Mouse (Mus musculus) midbrain, embryonic 11.5 days (tissue): ENCODE data around the gene Mbnl1. TPM values are rescaled to one million over a fixed set of nuclear protein-coding genes. Genes with fewer than 3 reads are reported as not detected.

Experiments used
- ATAC-seq: fragments of 200-750 bp; cut with Nextera tagmentation; 2 replicates; pipeline ENCODE4 v1.8.0; 2017; ENCODE audit warnings: moderate TSS enrichment, moderate library complexity; ENCODE audit not compliant: low FRiP score
- DNase-seq: peaks from one replicate; pipeline ENCODE4 v3.0.0; 2015; ENCODE audit warnings: low spot score; ENCODE audit errors: missing footprints
- H3K27ac ChIP-seq: fragments of 300-500 bp; sonication (generic); 2 replicates; pipeline ENCODE4 v1.5.1; 2014; ENCODE audit warnings: low read depth, low read length
- H3K27me3 ChIP-seq: fragments of 300-500 bp; sonication (generic); 2 replicates; pipeline ENCODE4 v1.6.1; 2014; ENCODE audit warnings: mild to moderate bottlenecking, low read length, moderate library complexity, mixed read lengths; ENCODE audit not compliant: control insufficient read depth, insufficient read depth
- H3K36me3 ChIP-seq: fragments of 300-500 bp; sonication (generic); 2 replicates; pipeline ENCODE4 v1.6.1; 2014; ENCODE audit warnings: mild to moderate bottlenecking, low read length, moderate library complexity, mixed read lengths; ENCODE audit not compliant: control insufficient read depth, insufficient read depth
- H3K4me1 ChIP-seq: fragments of 300-500 bp; sonication (generic); 2 replicates; pipeline ENCODE4 v1.6.1; 2014; ENCODE audit warnings: low read length; ENCODE audit not compliant: control insufficient read depth, insufficient read depth
- H3K4me2 ChIP-seq: fragments of 300-500 bp; sonication (generic); 2 replicates; pipeline ENCODE4 v1.6.1; 2014; ENCODE audit warnings: mild to moderate bottlenecking, moderate library complexity
- H3K4me3 ChIP-seq: fragments of 300-500 bp; sonication (generic); 2 replicates; pipeline ENCODE4 v1.5.1; 2014; ENCODE audit warnings: low read depth, low read length
- H3K9ac ChIP-seq: fragments of 300-500 bp; sonication (generic); 2 replicates; pipeline ENCODE4 v1.6.1; 2014; ENCODE audit warnings: low read length
- H3K9me3 ChIP-seq: fragments of 300-500 bp; sonication (generic); 2 replicates; pipeline ENCODE4 v1.6.1; 2016; ENCODE audit warnings: low read length; ENCODE audit not compliant: control insufficient read depth
- whole genome bisulfite sequencing: fragments of 180-500 bp; shearing (Covaris S2); extraction: QIAGEN DNeasy Blood & Tissue Kit; methylation state at CpG from one replicate; pipeline ENCODE4 v1.1.7; 2014; 5-methylcytosine and 5-hydroxymethylcytosine counted together
- polyA plus RNA-seq: library from polyadenylated mRNA; unstranded; fragments of >200 nt; fragmentation: Nextera tagmentation; extraction: Ambion mirVana; gene quantifications from 2 replicates; pipeline ENCODE4 v1.2.1, GENCODE M21; 2014

The Mbnl1 gene
- polyA plus RNA-seq, 1 experiment from 2014 or later: 36.2 TPM

DNA sequence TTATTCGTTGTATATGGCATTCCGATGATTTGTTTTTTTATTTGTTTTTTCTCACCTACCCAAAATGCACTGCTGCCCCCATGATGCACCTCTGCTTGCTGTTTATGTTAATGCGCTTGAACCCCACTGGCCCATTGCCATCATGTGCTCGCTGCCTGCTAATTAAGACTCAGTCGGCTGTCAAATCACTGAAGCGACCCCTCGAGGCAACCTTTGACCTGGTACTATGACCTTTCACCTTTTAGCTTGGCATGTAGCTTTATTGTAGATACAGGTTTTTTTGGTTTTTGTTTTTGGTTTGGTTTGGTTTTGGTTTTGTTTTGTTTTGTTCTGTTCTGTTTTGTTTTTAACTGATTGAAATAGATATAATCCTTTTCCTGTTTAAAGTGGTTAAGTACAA lies 141.9 kb downstream of the Mbnl1 start:
- no peak overlapping the region for H3K27ac ChIP-seq
- no peaks in the 10 kb centered on the region for H3K36me3 ChIP-seq
- H3K9me3 ChIP-seq: no peaks in the 10 kb centered on the region
- no peak overlapping the region for H3K9ac ChIP-seq
- ATAC-seq (no peak), DNase-seq (no peak)
- no peak overlapping the region for H3K4me3 ChIP-seq
- 77% methylated on average over 7 of the region's 7 CpGs for WGBS
- no peaks in the 10 kb centered on the region for H3K4me1 ChIP-seq
- H3K4me2 ChIP-seq: no peak overlapping the region
- H3K27me3 ChIP-seq: no peaks in the 10 kb centered on the region

DNA sequence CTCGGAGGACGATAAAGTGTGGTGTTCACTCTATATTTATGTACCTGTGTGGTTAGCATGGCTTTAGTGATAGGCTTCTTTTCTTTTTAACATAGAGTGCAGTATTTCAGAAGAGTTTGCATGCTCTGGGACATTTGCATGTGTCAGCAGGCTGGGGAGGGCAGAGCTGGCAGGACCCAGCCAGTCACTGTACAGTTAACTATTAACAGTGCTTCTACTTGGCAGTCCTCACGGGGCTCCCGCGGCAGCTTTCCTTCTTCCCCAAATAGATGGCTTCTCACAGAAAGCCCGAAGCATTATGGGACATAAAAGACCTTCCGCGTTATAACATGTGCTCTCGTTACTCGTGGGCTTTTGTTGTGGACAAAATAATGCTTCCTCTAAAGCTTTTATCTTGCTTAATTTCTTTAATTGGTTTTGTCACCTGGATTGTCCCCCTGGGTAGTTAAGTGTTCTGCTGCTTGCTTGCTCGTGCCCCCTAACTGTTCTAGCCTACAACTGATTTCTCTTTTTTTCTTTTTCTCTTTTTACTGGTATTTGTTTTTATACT lies 142.5 kb downstream of the Mbnl1 start:
- no peak for DNase-seq
- H3K36me3 ChIP-seq: no peaks in the 10 kb centered on the region
- no peak for ATAC-seq
- H3K9ac ChIP-seq: no peak overlapping the region
- no peak overlapping the region for H3K4me2 ChIP-seq
- H3K4me1 ChIP-seq: no peaks in the 10 kb centered on the region
- H3K27ac ChIP-seq: no peak overlapping the region
- no peak overlapping the region for H3K4me3 ChIP-seq
- no peaks in the 10 kb centered on the region for H3K9me3 ChIP-seq
- 78% methylated on average over 11 of the region's 11 CpGs for WGBS
- no peaks in the 10 kb centered on the region for H3K27me3 ChIP-seq

- no peak overlapping the region for H3K27ac ChIP-seq
- H3K36me3 ChIP-seq: no peaks in the 10 kb centered on the region
- no peak overlapping the region for H3K4me3 ChIP-seq
- no peaks in the 10 kb centered on the region for H3K4me1 ChIP-seq
- no peak overlapping the region for H3K9ac ChIP-seq
- WGBS: 71% methylated on average over 7 of the region's 7 CpGs
- no peak for ATAC-seq
- H3K9me3 ChIP-seq: no peaks in the 10 kb centered on the region
- H3K4me2 ChIP-seq: no peak overlapping the region
- no peak for DNase-seq
- no peaks in the 10 kb centered on the region for H3K27me3 ChIP-seq
These were observed 143.0 kb downstream of the Mbnl1 start for GRCm38 (mm10) chr3:60615615-60616014.

DNA sequence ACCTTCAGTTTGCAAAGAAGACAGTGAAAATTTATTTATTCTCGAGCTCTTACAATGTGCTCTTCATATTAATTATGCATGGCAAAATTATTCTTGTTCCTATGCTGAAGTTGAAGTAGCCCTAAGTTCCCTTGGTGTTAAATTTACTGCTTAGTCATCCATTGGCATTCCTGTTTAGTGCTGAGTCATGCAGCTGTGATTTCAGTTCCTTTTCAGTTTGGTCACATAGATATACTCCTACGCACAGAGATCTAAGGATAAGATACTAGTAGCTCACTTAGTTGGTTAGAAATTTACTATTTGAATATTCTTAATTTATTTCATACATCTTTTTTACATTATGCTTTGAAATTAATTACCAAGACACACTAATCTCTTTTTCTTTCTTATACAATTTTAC lies 143.5 kb downstream of the Mbnl1 start:
- Histone ChIP-seq H3K9ac (no peak overlapping the region), H3K27ac (no peak overlapping the region), H3K9me3 (no peaks in the 10 kb centered on the region), H3K4me2 (no peak overlapping the region), H3K4me3 (no peak overlapping the region), H3K36me3 (no peaks in the 10 kb centered on the region), H3K4me1 (no peaks in the 10 kb centered on the region), H3K27me3 (no peaks in the 10 kb centered on the region)
- 85% methylated on average over 2 of the region's 2 CpGs for WGBS
- ATAC-seq: no peak
- no peak for DNase-seq

DNA sequence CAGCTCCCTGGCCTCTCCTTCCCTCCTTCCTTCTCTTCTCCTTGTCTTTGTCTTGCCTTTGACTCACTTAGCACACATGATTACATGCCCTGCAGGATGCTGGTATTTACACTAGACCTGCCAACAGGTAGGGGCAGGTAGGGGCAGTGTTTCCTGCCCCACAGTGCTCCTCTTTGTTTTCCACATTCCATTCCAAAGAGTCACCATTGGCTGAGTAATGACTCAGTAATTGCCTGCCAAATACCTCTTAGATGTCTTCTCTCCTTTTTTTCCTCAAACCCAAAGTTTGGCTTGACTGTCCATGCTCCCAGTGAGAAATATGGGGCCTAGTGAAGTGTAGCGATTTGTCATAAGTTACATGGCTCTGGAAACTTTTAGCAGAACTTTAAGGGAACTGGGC lies 145.0 kb downstream of the Mbnl1 start:
- no peaks in the 10 kb centered on the region for H3K4me1 ChIP-seq
- H3K27me3 ChIP-seq: no peaks in the 10 kb centered on the region
- H3K4me3 ChIP-seq: no peak overlapping the region
- H3K9ac ChIP-seq: no peak overlapping the region
- H3K4me2 ChIP-seq: no peak overlapping the region
- 87% methylated on average over 1 of the region's 1 CpGs for WGBS
- no peaks in the 10 kb centered on the region for H3K9me3 ChIP-seq
- H3K27ac ChIP-seq: no peak overlapping the region
- ATAC-seq (no peak), DNase-seq (no peak)
- H3K36me3 ChIP-seq: no peaks in the 10 kb centered on the region

GRCm38 (mm10) chr3:60620236-60620635 lies 147.6 kb downstream of the Mbnl1 start:
- DNase-seq (no peak), ATAC-seq (no peak)
- H3K4me2 ChIP-seq: no peak overlapping the region
- no peaks in the 10 kb centered on the region for H3K27me3 ChIP-seq
- H3K27ac ChIP-seq: no peak overlapping the region
- H3K4me1 ChIP-seq: no peaks in the 10 kb centered on the region
- H3K9me3 ChIP-seq: no peaks in the 10 kb centered on the region
- H3K9ac ChIP-seq: no peak overlapping the region
- WGBS: 84% methylated on average over 2 of the region's 2 CpGs
- no peaks in the 10 kb centered on the region for H3K36me3 ChIP-seq
- no peak overlapping the region for H3K4me3 ChIP-seq

DNA sequence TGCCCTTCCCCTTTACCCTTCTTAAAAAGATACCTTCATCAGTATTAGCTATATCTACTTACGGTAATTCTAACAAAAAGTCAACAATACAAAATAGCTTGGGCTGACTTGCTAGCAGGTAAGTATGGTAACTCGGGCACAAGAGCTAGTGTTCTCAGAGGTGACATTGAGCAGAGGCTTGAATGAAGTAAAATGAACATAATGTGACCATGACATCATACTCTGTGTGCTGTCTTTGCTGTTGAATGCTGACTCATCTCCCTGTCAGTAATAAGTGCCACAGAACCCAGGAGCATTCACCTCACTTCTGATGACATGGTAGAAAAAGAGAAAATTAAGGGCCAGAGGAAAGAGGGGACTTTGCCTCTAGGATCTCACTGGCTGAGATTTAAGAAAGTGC lies 158.6 kb downstream of the Mbnl1 start:
- ATAC-seq (no peak), DNase-seq (no peak)
- no peaks in the 10 kb centered on the region for H3K4me1 ChIP-seq
- no peaks in the 10 kb centered on the region for H3K27me3 ChIP-seq
- no peak overlapping the region for H3K27ac ChIP-seq
- H3K4me3 ChIP-seq: no peak overlapping the region
- H3K9ac ChIP-seq: no peak overlapping the region
- no peaks in the 10 kb centered on the region for H3K9me3 ChIP-seq
- no peak overlapping the region for H3K4me2 ChIP-seq
- WGBS: 90% methylated on average over 2 of the region's 2 CpGs
- H3K36me3 ChIP-seq: no peaks in the 10 kb centered on the region

- no peak overlapping the region for H3K9ac ChIP-seq
- H3K9me3 ChIP-seq: no peaks in the 10 kb centered on the region
- no peak overlapping the region for H3K4me2 ChIP-seq
- H3K27ac ChIP-seq: no peak overlapping the region
- no peaks in the 10 kb centered on the region for H3K36me3 ChIP-seq
- WGBS: 92% methylated on average over 5 of the region's 5 CpGs
- DNase-seq (no peak), ATAC-seq (no peak)
- H3K4me3 ChIP-seq: no peak overlapping the region
- no peaks in the 10 kb centered on the region for H3K27me3 ChIP-seq
- H3K4me1 ChIP-seq: no peaks in the 10 kb centered on the region
These were observed 159.1 kb downstream of the Mbnl1 start for GRCm38 (mm10) chr3:60631754-60632153.

GRCm38 (mm10) chr3:60632796-60633466 lies 160.3 kb downstream of the Mbnl1 start:
- Histone ChIP-seq H3K9me3 (no peaks in the 10 kb centered on the region), H3K4me1 (no peaks in the 10 kb centered on the region), H3K36me3 (no peaks in the 10 kb centered on the region), H3K27ac (no peak overlapping the region), H3K4me2 (no peak overlapping the region), H3K27me3 (no peaks in the 10 kb centered on the region), H3K4me3 (no peak overlapping the region), H3K9ac (no peak overlapping the region)
- WGBS: 100% methylated on average over 1 of the region's 1 CpGs
- ATAC-seq (no peak), DNase-seq (no peak)
